Mouse (Mus musculus) telencephalon, adult 2 months (tissue): ENCODE results near the gene Tmem132c.
A peak's percentile ranks its signal among the peaks of the same experiment; 100 is the strongest.

Source experiments
- DNase-seq: peaks from one replicate; pipeline ENCODE4 v3.0.0-alpha.2; 2011; ENCODE audit warnings: low read depth, low spot score

Gene Tmem132c

DNA sequence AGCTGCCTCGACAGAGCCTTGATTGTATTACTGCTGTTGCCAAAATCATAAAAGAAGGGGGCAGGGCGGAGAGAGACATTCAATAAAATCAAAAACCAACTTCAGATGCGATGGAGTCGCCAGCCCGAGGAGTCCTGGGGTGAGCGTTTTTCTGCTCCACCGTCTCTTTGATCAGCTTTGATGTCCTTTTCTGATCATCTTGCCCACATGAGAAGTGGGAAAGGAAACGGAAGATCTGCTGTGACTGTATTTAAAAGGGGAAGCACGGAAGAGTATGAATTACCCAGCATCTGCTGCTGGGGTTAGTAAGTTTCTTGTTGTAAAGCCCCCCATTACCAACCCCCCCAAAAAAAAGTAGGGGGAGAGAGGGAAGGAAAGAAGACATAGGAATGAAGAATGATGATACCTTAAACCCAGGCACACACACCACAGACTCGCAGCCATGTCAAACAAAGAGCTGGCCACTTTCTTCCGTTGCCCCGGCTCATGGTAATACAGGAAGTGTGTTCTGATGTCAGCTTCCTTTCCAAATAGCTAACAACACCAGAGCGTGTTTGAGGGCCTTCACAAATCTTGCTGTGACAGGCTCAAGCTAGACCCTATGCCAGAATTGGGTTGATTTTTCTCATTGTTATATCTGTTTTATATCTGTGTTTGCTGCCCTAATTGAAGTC is 243.3 kb downstream of the Tmem132c start:
- no peak for DNase-seq

DNA sequence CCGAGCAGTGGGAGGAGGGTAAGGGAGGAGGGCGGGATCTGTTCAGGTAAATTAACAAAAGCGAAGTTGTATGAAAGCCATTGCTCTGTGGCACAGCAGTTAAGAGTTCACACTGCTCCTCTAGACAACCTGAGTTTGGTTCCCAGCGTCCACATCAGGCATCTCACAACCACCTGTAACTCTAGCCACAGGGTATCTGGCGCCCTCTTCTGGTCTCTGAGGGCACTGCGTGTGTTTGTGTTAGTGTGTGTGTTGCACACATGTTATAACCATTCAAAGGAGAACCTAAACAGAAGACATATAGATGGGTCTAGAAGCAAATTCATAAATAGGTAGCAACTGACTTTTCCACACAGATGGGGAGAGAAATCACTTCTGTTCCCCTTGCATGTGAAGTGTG is 245.6 kb downstream of the Tmem132c start:
- no peak for DNase-seq

DNA sequence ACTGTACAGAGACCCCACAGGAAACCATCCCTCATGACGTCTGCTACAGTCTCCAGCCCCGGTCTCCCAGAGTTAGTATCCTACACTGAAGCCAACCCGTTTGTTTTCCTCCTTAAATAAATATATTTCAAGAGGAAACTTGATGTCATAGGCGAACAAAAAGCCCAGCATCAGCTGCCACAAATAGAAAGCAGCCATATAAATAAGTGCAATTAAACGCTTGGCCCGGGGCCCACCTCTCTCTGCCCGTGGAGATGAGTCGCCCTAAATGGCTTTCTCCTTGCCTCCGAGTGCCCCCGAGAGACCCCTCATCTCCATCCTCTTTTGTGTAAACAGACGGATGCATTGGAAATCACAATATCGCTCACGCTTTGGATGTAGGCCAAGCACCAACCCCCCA is 247.1 kb downstream of the Tmem132c start:
- DNase-seq: no peak

DNA sequence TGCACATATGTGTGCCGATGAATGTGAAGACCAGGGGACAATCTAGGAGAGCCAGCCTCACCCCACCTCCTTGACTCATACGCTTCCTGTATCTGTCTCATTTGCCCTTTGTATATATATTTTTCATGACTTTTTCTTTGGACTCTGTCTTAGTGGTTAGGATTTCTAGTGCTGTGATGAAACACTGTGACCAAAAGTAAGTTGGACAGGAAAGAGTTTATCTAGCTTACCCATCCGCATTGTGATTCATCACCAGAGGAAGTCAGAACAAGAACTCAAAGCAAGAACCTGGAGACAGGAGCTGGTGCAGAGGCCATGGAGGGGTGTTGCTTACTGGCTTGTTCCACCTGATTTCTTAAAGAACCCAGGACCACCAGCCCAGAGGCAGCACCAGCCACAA is 250.1 kb downstream of the Tmem132c start:
- no peak for DNase-seq

DNA sequence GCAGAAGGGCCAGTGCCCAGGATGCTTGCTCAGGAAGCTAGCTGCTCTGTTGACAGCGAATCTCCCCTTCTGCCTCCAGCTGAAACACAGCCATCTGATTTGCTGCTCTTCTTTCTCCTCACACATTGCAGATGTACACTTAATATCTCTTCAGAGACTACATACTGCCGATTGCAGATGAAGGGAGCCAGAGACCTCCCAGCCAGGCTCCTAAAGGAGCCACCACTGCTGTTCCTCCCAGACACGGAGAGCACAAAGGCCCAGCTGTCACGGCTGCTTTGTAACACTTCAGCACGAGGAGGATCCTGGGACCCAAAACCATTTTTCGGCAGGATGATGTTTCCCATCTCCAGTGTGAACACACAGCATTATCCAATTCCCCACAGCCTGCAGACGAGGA is 255.3 kb downstream of the Tmem132c start:
- no peak for DNase-seq

DNA sequence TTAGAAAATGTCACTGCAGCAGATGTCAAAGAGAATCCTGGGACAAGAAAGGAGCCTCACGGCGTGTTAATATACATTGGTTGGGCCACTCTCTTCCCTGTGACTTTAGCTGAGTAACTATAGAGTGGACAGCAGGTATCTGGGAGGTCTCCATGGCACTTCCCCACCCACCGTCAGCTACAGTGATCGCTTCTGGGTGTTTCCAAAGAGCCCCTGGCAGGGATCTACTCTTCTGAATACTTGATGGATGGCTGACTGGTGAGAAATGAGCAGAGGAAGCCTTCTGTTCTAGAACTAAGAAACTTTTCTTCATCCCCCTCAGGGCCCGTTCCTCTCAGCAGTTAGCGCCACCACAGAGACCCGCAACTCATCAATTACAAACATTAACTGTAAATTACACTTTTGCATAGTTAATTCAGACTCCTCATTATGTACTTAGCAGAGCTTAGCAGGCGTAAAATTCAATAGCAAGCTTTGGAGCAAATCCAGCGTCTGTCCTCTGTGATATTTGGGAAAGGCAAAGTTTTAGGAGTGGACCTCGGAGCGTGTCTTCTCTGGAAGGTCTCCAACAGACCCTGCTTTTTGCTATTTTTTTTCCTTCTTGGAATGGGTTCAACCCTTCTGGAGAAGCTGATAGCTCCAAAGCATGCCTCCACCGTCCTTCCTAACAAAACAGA is 257.7 kb downstream of the Tmem132c start:
- DNase-seq: no peak

DNA sequence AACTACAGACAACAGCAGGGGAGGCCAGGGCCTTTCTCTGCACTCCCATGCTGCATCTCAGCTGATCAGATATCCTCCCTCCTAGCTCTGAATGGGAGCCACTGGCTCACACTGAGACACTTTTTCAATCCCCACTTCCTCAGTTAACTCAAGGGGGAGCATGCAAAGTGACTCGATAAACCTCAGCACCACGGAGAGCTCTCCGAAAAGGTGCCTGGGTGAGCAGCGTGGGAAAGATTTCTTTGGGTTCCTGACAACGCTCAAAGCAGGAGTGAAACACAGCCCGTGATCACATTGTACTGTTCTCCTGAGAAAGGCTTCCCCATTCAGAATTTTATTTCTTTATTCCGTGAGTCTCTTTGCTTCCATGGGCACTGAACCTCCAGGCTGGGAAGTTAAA is 261.2 kb downstream of the Tmem132c start:
- DNase-seq: no peak

DNA sequence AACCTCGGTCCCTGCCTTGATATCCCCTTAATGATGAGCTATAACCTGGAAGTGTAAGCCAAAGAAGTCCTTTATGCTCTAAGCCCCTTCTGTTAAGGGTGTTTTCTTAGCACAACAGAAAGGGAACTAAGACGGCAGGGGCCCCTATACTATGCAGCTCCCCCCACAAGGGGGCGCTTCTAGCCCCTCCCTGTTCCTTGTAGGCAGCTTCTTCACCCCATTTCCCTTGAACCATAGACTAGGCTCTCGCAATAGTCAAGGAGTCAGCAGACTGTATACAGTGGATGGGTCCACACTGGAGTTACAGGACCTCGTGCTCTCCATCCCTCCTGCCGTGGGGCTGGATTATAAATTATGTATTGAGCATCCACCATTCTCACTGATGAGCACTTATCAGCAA is 264.1 kb downstream of the Tmem132c start:
- DNase-seq: no peak

DNA sequence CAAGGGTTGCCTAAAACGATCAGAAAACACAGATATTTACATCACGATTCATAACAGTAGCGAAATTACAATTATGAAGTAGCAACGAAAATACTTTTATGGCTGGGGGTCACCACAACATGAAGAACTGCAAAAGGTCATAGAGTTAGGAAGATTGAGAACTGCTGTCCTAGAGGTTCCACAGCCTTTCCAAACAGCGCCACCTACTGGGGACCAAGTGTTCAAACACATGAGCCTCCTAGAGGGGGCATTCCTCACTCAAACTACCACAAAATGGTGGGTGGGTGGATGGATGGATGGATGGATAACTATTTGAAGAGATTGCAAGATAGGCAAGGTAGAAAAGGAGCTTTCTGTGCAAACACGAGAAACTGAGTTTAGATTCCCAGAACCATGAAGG is 270.0 kb downstream of the Tmem132c start:
- DNase-seq: no peak

DNA sequence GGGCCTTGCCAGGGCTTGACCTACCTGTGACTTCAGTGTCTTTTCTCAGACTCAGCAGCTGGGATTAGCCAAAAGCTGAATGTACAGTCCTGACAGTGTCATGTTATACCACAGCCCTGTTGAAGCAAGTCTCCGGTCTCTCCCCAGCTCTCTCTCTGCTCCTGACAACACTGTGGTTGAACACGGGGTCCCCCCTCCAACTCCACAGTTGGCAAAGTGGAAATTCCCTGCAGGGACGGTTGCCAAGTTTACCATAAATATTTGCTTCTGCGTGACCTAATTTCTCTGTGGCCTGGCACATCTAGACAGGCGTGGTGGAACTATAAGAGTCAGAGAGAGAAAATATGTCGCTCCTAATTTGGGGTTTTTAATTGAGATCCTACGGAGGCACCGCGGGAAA is 274.4 kb downstream of the Tmem132c start:
- no peak for DNase-seq

DNA sequence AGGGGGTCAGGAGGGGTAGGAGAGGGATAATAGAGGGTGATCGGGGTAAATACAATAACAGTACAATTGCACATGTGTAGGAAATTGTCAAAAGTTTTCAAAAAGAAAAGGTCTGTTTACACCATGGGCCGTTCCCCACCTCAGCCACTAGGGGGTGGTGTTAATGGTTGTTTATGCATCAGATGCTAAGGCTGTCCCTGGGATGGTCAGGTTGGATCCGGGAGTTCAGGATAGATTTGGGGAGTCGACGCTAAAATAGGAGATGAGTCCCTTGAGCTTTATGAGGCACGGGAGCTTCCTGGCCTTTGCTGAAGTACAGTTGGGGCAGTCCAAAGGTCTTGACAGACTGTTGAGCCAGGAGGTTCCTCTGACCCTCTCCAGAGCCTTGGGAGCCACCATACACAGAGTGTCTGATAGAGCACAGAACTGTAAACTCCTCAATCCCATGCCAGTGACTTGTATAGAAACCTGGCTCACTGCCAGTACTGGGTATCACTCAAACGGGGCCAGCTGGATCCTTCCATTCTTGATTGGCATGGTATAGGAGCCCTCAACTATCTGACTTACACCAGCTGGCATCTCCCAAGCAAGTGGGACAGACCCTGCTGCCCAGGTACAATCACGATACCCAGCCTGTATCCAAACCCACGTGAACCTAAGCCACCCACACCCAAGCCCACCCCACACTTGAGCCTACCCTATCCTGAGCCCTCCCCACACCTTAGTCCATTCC is 281.3 kb downstream of the Tmem132c start:
- DNase-seq: no peak

DNA sequence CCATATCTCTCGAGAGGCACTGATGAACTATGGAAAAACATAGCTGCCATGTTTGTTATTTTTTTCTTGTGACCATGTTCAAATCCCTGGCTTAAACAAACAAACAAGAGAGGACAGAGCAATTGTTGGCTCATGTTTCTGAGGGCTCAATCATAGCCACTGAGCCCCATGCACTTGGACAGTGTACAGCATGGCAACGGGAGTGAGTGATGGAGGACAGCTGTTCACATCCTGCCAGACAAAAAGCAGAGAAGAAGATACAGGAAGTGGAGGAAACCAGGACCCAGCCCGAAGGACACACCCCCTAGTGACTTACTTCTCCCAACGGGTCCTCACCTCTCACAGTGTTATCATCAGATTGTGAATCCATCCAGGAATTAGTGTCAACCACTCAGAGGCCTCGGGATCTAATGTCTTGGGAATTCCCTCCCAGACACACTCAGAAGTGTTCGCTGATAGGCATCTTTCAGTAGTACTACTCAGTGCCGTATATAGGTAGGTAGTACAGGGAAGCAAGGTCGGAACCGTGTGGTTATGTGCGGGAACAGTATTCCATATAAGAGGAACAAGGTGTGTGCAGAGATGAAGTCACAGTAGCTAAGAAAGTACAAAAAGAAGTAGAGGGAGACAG is 285.9 kb downstream of the Tmem132c start:
- DNase-seq: no peak

DNA sequence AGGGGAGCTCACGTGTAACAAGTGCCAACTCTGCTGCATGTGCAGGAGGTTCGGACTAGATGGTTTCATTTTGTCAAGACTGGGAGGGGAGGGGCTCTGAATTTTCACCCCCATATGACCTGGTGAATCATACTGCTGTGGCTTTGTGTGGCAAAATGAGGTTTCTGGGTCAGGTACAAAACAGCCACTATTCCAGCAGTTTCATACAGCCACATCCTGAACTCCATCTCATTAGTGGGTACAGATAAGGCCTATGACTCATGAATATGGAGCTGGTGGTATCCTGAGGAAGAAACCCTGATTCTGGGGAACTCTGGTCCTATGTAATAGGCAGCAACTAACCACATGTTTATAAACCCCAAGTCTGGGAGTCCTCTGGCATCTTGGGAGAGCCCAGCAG is 295.9 kb downstream of the Tmem132c start:
- DNase-seq: no peak

DNA sequence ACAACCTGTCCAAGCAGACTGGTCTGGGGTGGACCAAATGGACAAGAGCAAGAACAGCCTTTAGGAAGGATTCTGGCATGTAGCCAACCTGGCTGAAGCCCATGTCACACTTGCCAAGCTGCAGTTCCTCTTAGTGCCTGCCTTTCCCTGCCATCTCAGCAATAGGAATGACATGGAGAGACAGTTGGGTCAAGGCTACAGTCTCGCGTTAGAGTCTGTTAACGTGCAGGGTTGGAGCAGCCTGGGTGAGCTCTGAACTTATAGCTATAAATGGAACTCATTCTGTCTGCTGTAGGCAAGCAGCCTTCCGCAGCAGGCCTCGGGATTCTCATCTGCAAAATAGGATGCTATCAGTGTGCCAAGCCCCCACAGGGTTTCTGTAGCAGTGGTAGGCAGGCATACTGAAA is 305.0 kb downstream of the Tmem132c start:
- DNase-seq: peak; percentile 3

DNA sequence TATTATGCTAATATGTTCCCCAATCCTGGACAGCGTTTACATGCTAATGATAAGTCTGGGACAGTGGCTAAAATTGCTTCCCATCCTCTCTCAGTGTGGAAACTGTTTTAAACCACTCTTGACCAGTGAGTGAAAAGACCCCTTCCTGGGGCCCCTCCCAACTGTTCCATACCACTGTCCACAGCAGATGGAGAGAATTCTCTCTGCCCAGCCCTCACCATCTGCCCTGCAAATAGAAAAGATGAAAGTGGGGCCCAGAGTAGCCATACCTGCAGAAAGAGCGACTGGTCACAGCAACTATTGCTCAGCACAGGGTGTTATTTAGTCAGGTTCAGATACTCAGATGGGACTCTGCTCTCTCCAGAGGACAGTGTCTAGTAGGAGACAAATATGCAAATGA is 306.5 kb downstream of the Tmem132c start:
- no peak for DNase-seq

DNA sequence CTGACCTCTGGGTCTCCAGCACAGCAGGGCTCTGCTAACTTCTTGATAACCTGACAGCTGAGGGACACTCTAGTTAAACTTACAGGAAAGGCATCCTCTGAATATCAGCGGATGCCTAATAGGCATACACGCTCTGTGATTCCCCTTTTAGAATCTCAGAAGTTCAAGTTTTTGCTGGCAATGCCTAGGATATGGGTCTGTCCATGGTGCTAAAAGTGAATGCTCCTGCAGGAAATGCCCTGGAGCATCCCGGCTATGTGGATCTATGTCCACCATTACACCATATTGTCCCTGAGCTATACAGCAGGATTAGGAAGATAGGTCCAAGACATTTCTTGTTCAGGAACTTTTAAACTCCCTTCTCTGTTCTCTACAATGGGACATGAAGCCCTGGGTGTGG is 319.5 kb downstream of the Tmem132c start:
- DNase-seq: no peak

DNA sequence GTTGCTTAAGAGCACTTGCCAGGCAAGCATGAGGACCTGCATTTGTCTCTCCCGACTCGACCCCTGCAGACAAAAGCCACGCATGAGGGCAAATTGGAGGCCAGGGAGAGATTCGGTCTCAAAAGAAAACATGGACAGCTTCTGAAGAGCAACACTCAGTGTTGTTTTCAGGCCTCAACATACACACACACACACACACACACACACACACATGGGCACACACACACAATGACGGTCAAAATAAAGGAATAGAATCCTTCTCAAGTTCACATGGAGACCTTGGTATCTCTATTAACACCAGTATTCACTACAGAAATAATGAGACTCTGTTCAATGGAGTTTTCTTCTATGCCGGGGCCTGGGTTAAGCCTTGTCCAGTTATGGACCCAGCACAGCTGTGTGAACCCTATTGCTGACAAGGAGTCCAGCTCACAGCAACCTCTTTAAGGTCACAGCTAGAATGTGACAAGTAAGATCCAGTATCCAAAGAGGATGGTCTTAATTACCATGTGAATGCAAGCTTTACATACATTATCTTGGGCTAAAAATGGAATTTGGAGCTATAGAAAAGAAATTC is 325.6 kb downstream of the Tmem132c start:
- no peak for DNase-seq

DNA sequence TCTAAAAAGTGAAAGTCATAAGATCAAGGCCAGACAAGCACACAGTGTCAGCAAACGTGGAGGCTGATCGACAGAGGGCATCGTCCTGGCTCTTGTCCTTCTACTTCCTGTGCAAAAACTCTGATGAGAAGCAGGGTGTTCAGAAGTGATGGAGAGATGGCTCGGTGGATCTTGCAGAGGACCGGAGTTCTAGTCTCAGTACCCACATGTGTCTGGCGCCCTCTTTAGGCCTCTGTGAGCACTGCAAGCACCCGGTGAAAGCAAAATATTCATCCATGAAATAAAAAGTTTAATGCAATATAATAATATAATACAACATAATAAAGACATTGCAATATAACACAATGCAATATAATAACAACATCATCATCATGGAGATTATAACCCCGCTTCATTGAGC is 335.8 kb downstream of the Tmem132c start:
- no peak for DNase-seq

DNA sequence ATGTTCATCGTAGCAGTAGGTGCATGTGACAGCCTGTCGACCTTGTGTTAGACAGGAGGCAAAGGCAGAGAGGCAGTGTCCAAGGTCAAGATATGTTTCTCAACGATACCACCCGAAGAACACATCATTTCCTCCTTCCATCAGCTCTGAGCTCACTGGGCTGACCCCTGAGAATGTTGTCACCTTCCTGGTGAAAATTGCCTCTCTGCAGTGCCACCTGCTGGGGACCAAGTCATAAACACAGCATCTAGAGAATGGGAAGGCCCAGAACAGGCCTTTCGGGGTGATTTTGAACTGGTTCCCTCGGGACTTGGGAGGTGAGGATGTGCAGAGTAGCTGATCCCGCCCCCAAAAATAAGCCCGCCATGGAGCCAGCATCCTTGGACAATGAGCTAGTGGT is 342.1 kb downstream of the Tmem132c start:
- no peak for DNase-seq

DNA sequence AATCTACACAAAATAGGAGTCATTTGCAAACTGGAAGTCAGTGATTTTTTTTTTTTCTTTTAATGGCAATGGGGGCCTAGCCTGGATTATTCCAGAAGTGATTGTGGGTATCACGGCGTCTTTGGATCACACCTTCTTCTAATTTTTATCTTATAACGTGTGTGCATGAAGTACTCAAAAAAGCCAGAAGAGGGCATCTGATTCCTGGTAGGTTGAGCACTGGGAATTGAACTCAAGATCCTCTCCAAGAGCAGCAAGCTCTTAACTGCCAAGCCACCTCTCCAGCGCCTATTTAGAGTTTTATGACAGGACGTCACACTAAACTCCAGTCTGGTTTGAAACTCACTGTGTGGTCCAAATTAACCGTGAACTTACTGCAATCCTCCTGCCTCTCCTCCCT is 346.2 kb downstream of the Tmem132c start:
- DNase-seq: no peak

DNA sequence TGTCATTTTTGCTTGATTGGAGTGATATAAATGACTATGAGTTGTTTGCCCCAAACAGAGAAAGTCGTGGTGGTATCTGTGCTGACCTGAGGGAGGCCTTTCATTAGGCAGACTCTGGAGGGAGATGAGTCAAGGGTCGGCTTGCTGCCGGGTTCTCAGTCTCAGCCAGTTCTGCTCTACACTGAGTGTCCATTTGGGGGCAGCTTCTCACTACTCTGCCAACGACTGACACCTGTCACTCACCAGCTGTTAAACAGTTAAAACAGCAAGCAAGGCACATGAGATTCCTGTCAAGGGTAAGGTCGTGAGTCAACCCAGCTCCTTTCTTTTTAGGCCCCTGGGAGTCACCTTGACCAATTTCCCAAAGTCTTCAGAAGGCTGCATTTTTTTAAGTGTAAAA is 350.8 kb downstream of the Tmem132c start:
- DNase-seq: no peak

DNA sequence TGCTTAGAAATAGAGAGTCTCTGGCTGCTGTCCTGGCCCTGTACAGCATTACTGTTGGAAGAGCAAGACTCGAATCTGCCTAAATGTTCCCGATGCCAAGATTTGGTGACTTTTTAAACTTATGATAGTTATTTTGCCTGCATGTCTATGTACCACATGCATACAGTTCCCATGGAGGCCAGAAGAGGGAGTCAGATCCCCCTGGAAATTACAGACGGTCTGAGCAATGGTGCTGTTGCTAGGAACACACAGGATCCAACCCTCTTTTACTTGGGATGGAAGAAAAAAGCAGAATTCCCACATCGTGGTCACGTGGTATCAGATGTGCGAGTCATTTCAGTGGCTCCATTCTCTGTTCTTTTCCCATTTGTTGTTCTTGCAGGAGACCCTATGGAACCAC is 351.2 kb downstream of the Tmem132c start:
- no peak for DNase-seq
